Mouse (Mus musculus): ENCODE measurements around the gene Pfkfb4. TPM values are rescaled to one million over a fixed set of nuclear protein-coding genes. Genes with fewer than 3 reads are reported as not detected.
A peak's percentile ranks its signal among the peaks of the same experiment; 100 is the strongest.

Gene Pfkfb4
- polyA plus RNA-seq, 1 experiment, result 32.0 TPM

GRCm38 (mm10) chr9:109038901-109039364 is 47.4 kb downstream of the Pfkfb4 start:
- no peak for DNase-seq (ENCODE audit: low read depth)
- no peak for TF ChIP-seq CTCF (IDR thresholded peaks at IDR 0.05; ENCODE audit: borderline replicate concordance, extremely low read depth, insufficient read depth, insufficient read length)
- no peak for TF ChIP-seq POLR2A (IDR thresholded peaks at IDR 0.05; ENCODE audit: borderline replicate concordance, extremely low read depth, insufficient read depth, insufficient read length, poor library complexity, severe bottlenecking)

- no peak for DNase-seq (ENCODE audit: low read depth)
Observed at GRCm38 (mm10) chr9:109039681-109040080, 48.1 kb downstream of the Pfkfb4 start.

GRCm38 (mm10) chr9:109040216-109040615 is 48.6 kb downstream of the Pfkfb4 start:
- no peak for DNase-seq (ENCODE audit: low read depth)
- TF ChIP-seq CTCF (IDR thresholded peaks at IDR 0.05; ENCODE audit: borderline replicate concordance, extremely low read depth, insufficient read depth, insufficient read length), result no peak
- no peak for TF ChIP-seq POLR2A (IDR thresholded peaks at IDR 0.05; ENCODE audit: borderline replicate concordance, extremely low read depth, insufficient read depth, insufficient read length, poor library complexity, severe bottlenecking)

More at GRCm38 (mm10) chr9:109039681-109040080, 48.1 kb downstream of the Pfkfb4 start:
- TF ChIP-seq CTCF (IDR thresholded peaks at IDR 0.05; ENCODE audit: borderline replicate concordance, extremely low read depth, insufficient read depth, insufficient read length), result no peak
- TF ChIP-seq POLR2A (IDR thresholded peaks at IDR 0.05; ENCODE audit: borderline replicate concordance, extremely low read depth, insufficient read depth, insufficient read length, poor library complexity, severe bottlenecking), result no peak

- no peak for DNase-seq (ENCODE audit: low read depth)
- TF ChIP-seq POLR2A (IDR thresholded peaks at IDR 0.05; ENCODE audit: borderline replicate concordance, extremely low read depth, insufficient read depth, insufficient read length, poor library complexity, severe bottlenecking) (no peak), CTCF (IDR thresholded peaks at IDR 0.05; ENCODE audit: borderline replicate concordance, extremely low read depth, insufficient read depth, insufficient read length) (no peak)
Observed at GRCm38 (mm10) chr9:109040906-109041305, 49.3 kb downstream of the Pfkfb4 start.

GRCm38 (mm10) chr9:109041351-109041750 is 49.8 kb downstream of the Pfkfb4 start:
- no peak for TF ChIP-seq CTCF (IDR thresholded peaks at IDR 0.05; ENCODE audit: borderline replicate concordance, extremely low read depth, insufficient read depth, insufficient read length)
- no peak for TF ChIP-seq POLR2A (IDR thresholded peaks at IDR 0.05; ENCODE audit: borderline replicate concordance, extremely low read depth, insufficient read depth, insufficient read length, poor library complexity, severe bottlenecking)
- DNase-seq (ENCODE audit: low read depth), result no peak

GRCm38 (mm10) chr9:109046306-109046705 is 54.7 kb downstream of the Pfkfb4 start:
- TF ChIP-seq CTCF (IDR thresholded peaks at IDR 0.05; ENCODE audit: borderline replicate concordance, extremely low read depth, insufficient read depth, insufficient read length), result peak; percentile 66
- no peak for TF ChIP-seq POLR2A (IDR thresholded peaks at IDR 0.05; ENCODE audit: borderline replicate concordance, extremely low read depth, insufficient read depth, insufficient read length, poor library complexity, severe bottlenecking)
- peak; percentile 48 for DNase-seq (ENCODE audit: low read depth)

- no peak for DNase-seq (ENCODE audit: low read depth)
- TF ChIP-seq CTCF (IDR thresholded peaks at IDR 0.05; ENCODE audit: borderline replicate concordance, extremely low read depth, insufficient read depth, insufficient read length) (no peak), POLR2A (IDR thresholded peaks at IDR 0.05; ENCODE audit: borderline replicate concordance, extremely low read depth, insufficient read depth, insufficient read length, poor library complexity, severe bottlenecking) (no peak)
Observed at GRCm38 (mm10) chr9:109049316-109049715, 57.7 kb downstream of the Pfkfb4 start.

- TF ChIP-seq CTCF (IDR thresholded peaks at IDR 0.05; ENCODE audit: borderline replicate concordance, extremely low read depth, insufficient read depth, insufficient read length), result no peak
- TF ChIP-seq POLR2A (IDR thresholded peaks at IDR 0.05; ENCODE audit: borderline replicate concordance, extremely low read depth, insufficient read depth, insufficient read length, poor library complexity, severe bottlenecking), result no peak
Observed at GRCm38 (mm10) chr9:109049996-109050673, 58.6 kb downstream of the Pfkfb4 start.

GRCm38 (mm10) chr9:109050674-109050997 is 59.1 kb downstream of the Pfkfb4 start:
- no peak for TF ChIP-seq CTCF (IDR thresholded peaks at IDR 0.05; ENCODE audit: borderline replicate concordance, extremely low read depth, insufficient read depth, insufficient read length)
- no peak for TF ChIP-seq POLR2A (IDR thresholded peaks at IDR 0.05; ENCODE audit: borderline replicate concordance, extremely low read depth, insufficient read depth, insufficient read length, poor library complexity, severe bottlenecking)
- DNase-seq (ENCODE audit: low read depth), result no peak

More at GRCm38 (mm10) chr9:109049996-109050673, 58.6 kb downstream of the Pfkfb4 start:
- DNase-seq (ENCODE audit: low read depth), result no peak

- no peak for TF ChIP-seq POLR2A (IDR thresholded peaks at IDR 0.05; ENCODE audit: borderline replicate concordance, extremely low read depth, insufficient read depth, insufficient read length, poor library complexity, severe bottlenecking)
- no peak for TF ChIP-seq CTCF (IDR thresholded peaks at IDR 0.05; ENCODE audit: borderline replicate concordance, extremely low read depth, insufficient read depth, insufficient read length)
- no peak for DNase-seq (ENCODE audit: low read depth)
Observed at GRCm38 (mm10) chr9:109051011-109051501, 59.5 kb downstream of the Pfkfb4 start.

- DNase-seq (ENCODE audit: low read depth), result no peak
- TF ChIP-seq POLR2A (IDR thresholded peaks at IDR 0.05; ENCODE audit: borderline replicate concordance, extremely low read depth, insufficient read depth, insufficient read length, poor library complexity, severe bottlenecking), result no peak
- TF ChIP-seq CTCF (IDR thresholded peaks at IDR 0.05; ENCODE audit: borderline replicate concordance, extremely low read depth, insufficient read depth, insufficient read length), result no peak
Observed at GRCm38 (mm10) chr9:109051651-109052489, 60.3 kb downstream of the Pfkfb4 start.

Measured in brain, embryonic 14.5 days (tissue).